Mouse (Mus musculus) embryonic facial prominence, embryonic 13.5 days (tissue): ENCODE measurements around the gene Snapc4. TPM values are rescaled to one million over a fixed set of nuclear protein-coding genes. Genes with fewer than 3 reads are reported as not detected.

ENCODE experiments used
- ATAC-seq: fragments of 200-750 bp; cut with Nextera tagmentation; 2 replicates; pipeline ENCODE4 v1.8.0; 2017; ENCODE audit warnings: low read depth; ENCODE audit not compliant: insufficient number of reproducible peaks, insufficient read depth, low FRiP score, low TSS enrichment
- H3K27ac ChIP-seq: fragments of 300-500 bp; sonication (generic); 2 replicates; pipeline ENCODE4 v1.5.1; 2015; ENCODE audit warnings: moderate library complexity, mild to moderate bottlenecking, inconsistent platforms
- H3K27me3 ChIP-seq: fragments of 300-500 bp; sonication (generic); 2 replicates; pipeline ENCODE4 v1.6.1; 2015; ENCODE audit warnings: mild to moderate bottlenecking, inconsistent platforms
- H3K36me3 ChIP-seq: fragments of 300-500 bp; sonication (generic); 2 replicates; pipeline ENCODE4 v1.6.1; 2015; ENCODE audit warnings: mild to moderate bottlenecking, inconsistent platforms
- H3K4me1 ChIP-seq: fragments of 300-500 bp; sonication (generic); 2 replicates; pipeline ENCODE4 v1.6.1; 2015; ENCODE audit warnings: inconsistent platforms
- H3K4me2 ChIP-seq: fragments of 300-500 bp; sonication (generic); 2 replicates; pipeline ENCODE4 v1.6.1; 2015; ENCODE audit warnings: moderate library complexity, mild to moderate bottlenecking, inconsistent platforms
- H3K4me3 ChIP-seq: fragments of 300-500 bp; sonication (generic); 2 replicates; pipeline ENCODE4 v1.5.1; 2015; ENCODE audit warnings: mild to moderate bottlenecking, inconsistent platforms
- H3K9ac ChIP-seq: fragments of 300-500 bp; sonication (generic); 2 replicates; pipeline ENCODE4 v1.6.1; 2015; ENCODE audit warnings: mild to moderate bottlenecking, inconsistent platforms
- H3K9me3 ChIP-seq: fragments of 300-500 bp; sonication (generic); 2 replicates; pipeline ENCODE4 v1.6.1; 2016; ENCODE audit warnings: inconsistent platforms
- WGBS: fragments of 180-500 bp; shearing (Covaris S2); methylation state at CpG from one replicate; pipeline ENCODE4 v1.1.7; 2015; ENCODE audit warnings: mixed read lengths; 5-methylcytosine and 5-hydroxymethylcytosine counted together
- polyA plus RNA-seq: library from polyadenylated mRNA; unstranded; fragments of >200 nt; fragmentation: Nextera tagmentation; extraction: Ambion mirVana; gene quantifications from 2 replicates; pipeline ENCODE4 v1.2.1, GENCODE M21; 2015

Gene Snapc4
- polyA plus RNA-seq, 1 experiment from 2014 or later: 38.9 TPM

- 89% methylated on average over 9 of the region's 9 CpGs for WGBS
- Histone ChIP-seq H3K4me2 (0 out of 2 replicates have a peak overlapping the region, but pooled peaks have one; percentile 3), H3K27me3 (no peaks in the 10 kb centered on the region), H3K9me3 (no peaks in the 10 kb centered on the region), H3K36me3 (peaks cover 37% of the 10 kb centered on the region), H3K9ac (peak overlapping the region; percentile 44; the same call in 1 of the 2 replicates), H3K4me1 (peaks cover 49% of the 10 kb centered on the region), H3K27ac (no peak overlapping the region), H3K4me3 (no peak overlapping the region)
- ATAC-seq: no peak
These were observed 61.3 kb downstream of the Snapc4 start for GRCm38 (mm10) chr2:26319109-26319508.

GRCm38 (mm10) chr2:26317991-26318672 is 62.3 kb downstream of the Snapc4 start:
- peaks cover 52% of the 10 kb centered on the region for H3K4me1 ChIP-seq
- peak overlapping the region; percentile 95; the same call in 1 of the 2 replicates for H3K9ac ChIP-seq
- H3K36me3 ChIP-seq: peaks cover 28% of the 10 kb centered on the region
- 84% methylated on average over 3 of the region's 3 CpGs for WGBS
- H3K4me2 ChIP-seq: peak overlapping the region; percentile 97
- H3K27ac ChIP-seq: peak overlapping the region; percentile 98; the same call in 1 of the 2 replicates
- peak overlapping the region; percentile 80; the same call in 1 of the 2 replicates for H3K4me3 ChIP-seq
- H3K27me3 ChIP-seq: no peaks in the 10 kb centered on the region
- ATAC-seq: no peak
- H3K9me3 ChIP-seq: no peaks in the 10 kb centered on the region

GRCm38 (mm10) chr2:26317371-26317770 is 63.1 kb downstream of the Snapc4 start:
- H3K9ac ChIP-seq: peak overlapping the region; percentile 95
- H3K36me3 ChIP-seq: peaks cover 20% of the 10 kb centered on the region
- H3K27me3 ChIP-seq: no peaks in the 10 kb centered on the region
- no peaks in the 10 kb centered on the region for H3K9me3 ChIP-seq
- 58% methylated on average over 3 of the region's 3 CpGs for WGBS
- peak overlapping the region; percentile 80 for H3K4me3 ChIP-seq
- no peak for ATAC-seq
- peak overlapping the region; percentile 97 for H3K4me2 ChIP-seq
- H3K27ac ChIP-seq: peak overlapping the region; percentile 98
- peaks cover 52% of the 10 kb centered on the region for H3K4me1 ChIP-seq

- Histone ChIP-seq H3K4me3 (peak overlapping the region; percentile 80), H3K9ac (peak overlapping the region; percentile 95), H3K27me3 (no peaks in the 10 kb centered on the region), H3K4me1 (peaks cover 55% of the 10 kb centered on the region), H3K27ac (peak overlapping the region; percentile 98), H3K9me3 (no peaks in the 10 kb centered on the region), H3K36me3 (peaks cover 13% of the 10 kb centered on the region; the same call in 1 of the 2 replicates), H3K4me2 (peak overlapping the region; percentile 97)
- WGBS: 40% methylated on average over 9 of the region's 9 CpGs
- no peak for ATAC-seq
These were observed 63.7 kb downstream of the Snapc4 start for GRCm38 (mm10) chr2:26316576-26317246.

- H3K9me3 ChIP-seq: no peaks in the 10 kb centered on the region
- peak overlapping the region; percentile 80 for H3K4me3 ChIP-seq
- 0% methylated on average over 11 of the region's 11 CpGs for WGBS
- H3K36me3 ChIP-seq: 0 out of 2 replicates have a peak, but pooled peaks cover 10% of the 10 kb centered on the region
- H3K4me1 ChIP-seq: peaks cover 57% of the 10 kb centered on the region
- peak overlapping the region; percentile 98 for H3K27ac ChIP-seq
- no peaks in the 10 kb centered on the region for H3K27me3 ChIP-seq
- peak overlapping the region; percentile 97 for H3K4me2 ChIP-seq
- ATAC-seq: peak; percentile 16; the same call in 1 of the 2 replicates
- H3K9ac ChIP-seq: peak overlapping the region; percentile 95
These were observed 64.5 kb downstream of the Snapc4 start for GRCm38 (mm10) chr2:26315925-26316311.

- H3K9ac ChIP-seq: peak within 1 kb of the TSS; percentile 95
- peaks cover 63% of the 10 kb centered on the region for H3K4me1 ChIP-seq
- H3K4me2 ChIP-seq: peak within 1 kb of the TSS; percentile 97
- H3K36me3 ChIP-seq: 0 out of 2 replicates have a peak, but pooled peaks cover 10% of the 10 kb centered on the region
- WGBS: under 1% methylated on average over 65 of the region's 66 CpGs
- H3K27ac ChIP-seq: peak within 1 kb of the TSS; percentile 98
- ATAC-seq: peak; percentile 80
- peak within 1 kb of the TSS; percentile 80 for H3K4me3 ChIP-seq
- no peaks in the 10 kb centered on the region for H3K9me3 ChIP-seq
- no peaks in the 10 kb centered on the region for H3K27me3 ChIP-seq
These were observed 65.2 kb downstream of the Snapc4 start, which contains the start of gene Gpsm1 for GRCm38 (mm10) chr2:26315072-26315924. Gpsm1 (plus strand) TSS chr2:26315515.

GRCm38 (mm10) chr2:26314281-26315071 is 66.0 kb downstream of the Snapc4 start:
- Histone ChIP-seq H3K4me3 (peak overlapping the region; percentile 80), H3K4me1 (peaks cover 66% of the 10 kb centered on the region), H3K27ac (peak overlapping the region; percentile 98), H3K9me3 (no peaks in the 10 kb centered on the region), H3K36me3 (0 out of 2 replicates have a peak, but pooled peaks cover 7% of the 10 kb centered on the region), H3K4me2 (peak overlapping the region; percentile 97), H3K27me3 (no peaks in the 10 kb centered on the region), H3K9ac (peak overlapping the region; percentile 95)
- ATAC-seq: no peak
- 19% methylated on average over 13 of the region's 13 CpGs for WGBS

GRCm38 (mm10) chr2:26313394-26313793 is 67.1 kb downstream of the Snapc4 start:
- Histone ChIP-seq H3K27ac (peak overlapping the region; percentile 98), H3K27me3 (no peaks in the 10 kb centered on the region), H3K9me3 (no peaks in the 10 kb centered on the region), H3K36me3 (0 out of 2 replicates have a peak, but pooled peaks cover 6% of the 10 kb centered on the region), H3K9ac (no peak overlapping the region), H3K4me2 (no peak overlapping the region), H3K4me1 (peaks cover 66% of the 10 kb centered on the region), H3K4me3 (no peak overlapping the region)
- 84% methylated on average over 1 of the region's 1 CpGs for WGBS
- ATAC-seq: no peak

- Histone ChIP-seq H3K4me3 (no peak overlapping the region), H3K4me2 (no peak overlapping the region), H3K27ac (0 out of 2 replicates have a peak overlapping the region, but pooled peaks have one; percentile 98), H3K9me3 (no peaks in the 10 kb centered on the region), H3K36me3 (no peaks in the 10 kb centered on the region), H3K4me1 (peaks cover 61% of the 10 kb centered on the region), H3K27me3 (no peaks in the 10 kb centered on the region), H3K9ac (no peak overlapping the region)
- ATAC-seq: no peak
- WGBS: 63% methylated on average over 2 of the region's 2 CpGs
These were observed 67.6 kb downstream of the Snapc4 start for GRCm38 (mm10) chr2:26312812-26313211.
